Mouse (Mus musculus) spleen, adult 18-20 months (tissue): ENCODE data around the gene Igf2bp2.
A peak's percentile ranks its signal among the peaks of the same experiment; 100 is the strongest.

Experiments
- DNase-seq, 2 experiments: peaks; one replicate each; pipeline ENCODE4 v3.0.0; 2022; ENCODE audit warnings: mixed read lengths in 2 of 2

Igf2bp2 gene

DNA sequence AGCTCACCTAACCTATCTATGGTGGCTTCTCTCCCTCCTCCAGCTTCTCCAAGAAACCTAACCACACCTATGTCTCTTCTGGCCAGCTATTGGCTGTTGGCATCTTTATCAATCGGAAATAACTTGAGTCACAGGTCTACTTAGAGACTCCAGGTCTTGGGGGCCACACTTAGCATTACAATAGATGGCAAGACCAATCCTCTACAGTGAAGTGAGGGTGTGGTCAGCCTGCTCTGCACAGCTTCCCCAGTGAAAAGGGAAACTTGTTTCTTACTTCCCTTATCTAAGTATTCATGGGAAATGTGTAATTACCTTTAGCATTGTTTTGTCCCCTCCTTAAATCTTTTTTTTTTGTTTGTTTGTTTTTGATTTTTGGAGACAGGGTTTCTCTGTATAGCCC, 147.5 kb downstream of the Igf2bp2 start:
- DNase-seq, result no peak

DNA sequence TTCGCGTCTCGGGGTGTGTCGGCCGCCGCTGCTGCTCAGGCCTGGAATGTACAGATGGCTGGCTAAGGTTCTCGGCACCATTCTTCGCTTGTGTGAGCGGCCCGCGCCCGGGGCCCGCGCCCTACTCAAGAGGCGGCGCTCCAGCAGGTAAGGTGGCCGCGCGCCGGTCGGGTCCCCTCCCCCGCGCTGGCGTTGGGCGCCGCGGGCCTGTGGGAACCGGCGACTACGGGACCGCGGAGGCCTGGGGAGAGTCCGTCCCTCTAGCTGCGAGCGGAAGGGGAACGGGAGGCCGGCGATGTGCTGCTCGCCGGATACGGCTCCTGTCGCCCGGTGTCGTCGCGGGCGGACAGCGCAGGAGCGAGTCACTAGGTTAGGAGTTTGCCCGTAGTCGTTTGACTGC, 153.5 kb downstream of the Igf2bp2 start:
- DNase-seq, result no peak

DNA sequence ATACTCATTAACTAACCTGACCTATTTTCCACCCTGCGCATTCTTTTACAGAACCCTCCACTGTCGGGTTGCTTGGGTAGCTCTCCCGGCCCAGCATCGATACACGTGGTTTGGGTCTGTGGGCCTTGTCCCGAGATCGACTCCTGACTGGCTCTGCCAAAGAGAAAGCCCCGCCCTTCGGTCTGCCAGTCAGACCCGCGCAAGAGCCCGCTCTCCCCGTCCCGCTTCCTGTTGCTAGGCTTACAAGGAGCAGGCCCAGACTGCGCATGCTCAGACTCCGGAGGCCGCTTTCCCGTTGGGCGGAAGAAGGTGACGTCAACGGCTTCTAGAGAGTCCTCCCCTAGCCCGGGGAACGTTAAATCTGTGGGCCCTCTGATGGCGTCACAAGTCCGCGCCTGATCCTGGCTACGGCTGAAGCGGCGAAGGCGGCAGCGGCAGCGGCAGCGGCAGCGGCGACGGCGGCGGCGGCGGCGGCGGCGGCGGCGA, 154.0 kb downstream of the Igf2bp2 start, which contains the start of gene Senp2:
Gene Senp2 (plus strand): TSS at position 386 of the 486 bp plus-strand sequence.
- peak; percentile 98 to 100 for DNase-seq
